Mouse (Mus musculus) telencephalon, adult 2 months (tissue): ENCODE data around the gene Adgrb2.

Experiments used
- DNase-seq: peaks from one replicate; pipeline ENCODE4 v3.0.0-alpha.2; 2011; ENCODE audit warnings: low read depth, low spot score

Adgrb2 gene

GRCm38 (mm10) chr4:130031146-130031545, 46.5 kb downstream of the Adgrb2 start:
- no peak for DNase-seq

DNA sequence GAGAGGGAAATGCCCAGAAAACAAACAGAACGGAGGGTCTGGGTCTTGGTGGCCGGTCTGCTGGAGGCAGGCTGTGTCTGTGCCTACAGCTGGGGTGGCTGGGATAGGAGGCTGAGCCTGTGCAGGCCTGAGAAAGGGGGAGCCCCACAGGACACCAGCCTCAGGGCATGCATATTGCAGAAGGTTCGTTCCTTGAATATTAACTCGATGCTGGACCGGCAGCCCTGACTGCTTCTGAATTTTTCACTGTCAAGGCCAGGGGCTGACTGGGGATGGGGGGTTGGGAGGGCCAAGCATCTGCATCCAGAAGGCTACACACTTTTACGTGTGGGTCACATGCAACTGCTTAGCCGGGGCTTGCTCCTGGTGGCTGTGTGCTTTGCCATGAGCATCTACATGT, 48.8 kb downstream of the Adgrb2 start:
- no peak for DNase-seq

DNA sequence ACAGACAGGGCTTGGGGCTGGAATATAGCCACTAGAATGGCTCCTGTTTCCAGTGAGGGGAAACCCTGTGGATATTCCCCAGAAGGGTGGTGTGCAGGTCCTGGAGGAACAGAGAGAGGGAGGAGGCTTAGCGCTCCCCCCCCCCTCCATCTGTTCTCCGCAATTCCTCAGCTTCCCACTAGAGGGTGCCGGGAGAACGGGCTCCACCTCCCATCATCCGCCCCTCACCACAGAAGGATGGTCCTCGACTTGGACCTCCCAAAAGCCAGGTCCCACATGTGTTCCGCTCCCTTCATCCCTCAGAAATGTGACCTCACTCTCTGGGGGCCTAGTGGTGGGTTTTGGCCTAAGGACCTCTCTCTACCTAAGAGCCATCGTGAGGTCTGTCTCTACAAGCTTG, 51.4 kb downstream of the Adgrb2 start:
- no peak for DNase-seq

DNA sequence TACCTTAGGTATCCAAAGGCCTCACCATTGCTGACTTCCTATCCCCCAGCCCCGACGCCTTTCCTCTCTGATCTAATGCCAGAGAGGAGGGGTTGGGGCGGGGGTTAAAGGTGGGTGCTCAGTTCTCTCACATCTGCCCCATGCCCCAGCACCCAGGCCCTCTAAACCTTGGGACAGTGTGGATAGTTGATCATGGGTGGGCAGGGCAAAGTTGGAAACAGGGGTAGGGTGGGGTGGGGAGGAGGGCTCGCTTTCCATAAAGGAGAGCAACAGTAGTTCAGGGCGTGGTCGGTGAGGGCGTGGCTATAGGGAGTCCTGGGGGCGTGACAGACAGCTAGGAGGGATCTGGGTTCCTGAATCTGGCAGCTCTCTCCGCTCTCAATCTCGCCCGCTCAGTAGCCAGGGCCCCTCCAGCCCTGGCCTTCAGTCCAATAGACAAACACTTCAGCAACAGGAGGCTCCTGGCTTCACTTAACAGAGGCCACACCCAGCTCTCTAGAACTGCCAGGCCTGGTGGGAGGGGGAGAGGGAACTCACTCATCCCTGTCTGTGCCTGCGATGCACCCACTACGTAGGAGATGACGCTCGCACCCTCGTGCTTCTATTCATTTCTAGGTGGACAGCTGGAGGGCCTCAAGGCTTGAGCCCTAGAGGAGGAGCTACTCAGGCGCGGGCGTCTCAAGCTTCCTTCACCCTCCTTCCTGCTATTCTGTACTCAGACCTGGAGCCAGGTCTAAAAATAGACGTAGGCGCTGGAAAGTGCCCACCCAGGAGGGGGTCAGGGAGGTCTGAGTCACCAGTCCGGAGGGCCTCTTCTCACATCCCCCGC, 52.1 kb downstream of the Adgrb2 start:
- no peak for DNase-seq

- no peak for DNase-seq
Observed at GRCm38 (mm10) chr4:130039351-130039750, 54.7 kb downstream of the Adgrb2 start.

GRCm38 (mm10) chr4:130041076-130041475, 56.4 kb downstream of the Adgrb2 start:
- no peak for DNase-seq

DNA sequence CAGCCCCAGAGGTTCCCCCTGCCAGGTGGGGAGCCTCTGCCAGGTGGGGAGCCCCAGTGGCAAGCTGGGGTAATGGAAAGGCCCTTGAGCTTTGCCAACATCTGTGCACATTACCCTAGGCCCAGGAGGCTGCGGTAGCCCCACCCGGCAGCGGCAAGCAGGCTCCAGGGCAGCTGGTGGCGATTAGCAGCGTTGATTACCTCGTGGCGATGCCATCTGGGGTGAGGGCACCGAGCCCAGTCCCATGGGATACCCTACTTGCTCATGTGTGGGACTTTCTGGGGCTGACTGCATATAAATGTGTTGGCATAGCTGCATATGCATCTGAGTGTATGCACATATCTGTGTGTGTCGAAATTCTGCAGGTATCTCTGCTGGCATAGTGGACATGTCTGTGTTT, 59.5 kb downstream of the Adgrb2 start:
- DNase-seq: no peak

DNA sequence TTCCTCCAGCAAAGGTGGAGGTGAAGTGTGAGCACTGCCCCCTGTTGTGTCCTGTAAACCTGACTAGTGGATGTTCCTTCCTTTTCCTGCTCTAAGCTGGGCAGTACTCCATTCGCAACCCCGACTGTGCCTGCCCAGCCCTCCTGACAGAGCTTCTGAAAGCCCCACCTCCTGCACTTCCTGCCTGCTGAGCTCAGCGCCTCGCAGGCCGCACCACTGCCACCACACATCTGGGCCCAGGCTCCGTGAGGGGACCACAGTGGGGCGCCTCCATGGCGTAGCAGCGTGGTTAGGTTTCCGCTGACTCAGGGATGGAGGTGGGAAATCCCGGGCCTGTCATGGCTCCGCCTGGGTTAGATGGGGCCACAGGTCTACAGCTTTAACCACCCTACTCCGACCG, 60.9 kb downstream of the Adgrb2 start:
- DNase-seq: no peak

DNA sequence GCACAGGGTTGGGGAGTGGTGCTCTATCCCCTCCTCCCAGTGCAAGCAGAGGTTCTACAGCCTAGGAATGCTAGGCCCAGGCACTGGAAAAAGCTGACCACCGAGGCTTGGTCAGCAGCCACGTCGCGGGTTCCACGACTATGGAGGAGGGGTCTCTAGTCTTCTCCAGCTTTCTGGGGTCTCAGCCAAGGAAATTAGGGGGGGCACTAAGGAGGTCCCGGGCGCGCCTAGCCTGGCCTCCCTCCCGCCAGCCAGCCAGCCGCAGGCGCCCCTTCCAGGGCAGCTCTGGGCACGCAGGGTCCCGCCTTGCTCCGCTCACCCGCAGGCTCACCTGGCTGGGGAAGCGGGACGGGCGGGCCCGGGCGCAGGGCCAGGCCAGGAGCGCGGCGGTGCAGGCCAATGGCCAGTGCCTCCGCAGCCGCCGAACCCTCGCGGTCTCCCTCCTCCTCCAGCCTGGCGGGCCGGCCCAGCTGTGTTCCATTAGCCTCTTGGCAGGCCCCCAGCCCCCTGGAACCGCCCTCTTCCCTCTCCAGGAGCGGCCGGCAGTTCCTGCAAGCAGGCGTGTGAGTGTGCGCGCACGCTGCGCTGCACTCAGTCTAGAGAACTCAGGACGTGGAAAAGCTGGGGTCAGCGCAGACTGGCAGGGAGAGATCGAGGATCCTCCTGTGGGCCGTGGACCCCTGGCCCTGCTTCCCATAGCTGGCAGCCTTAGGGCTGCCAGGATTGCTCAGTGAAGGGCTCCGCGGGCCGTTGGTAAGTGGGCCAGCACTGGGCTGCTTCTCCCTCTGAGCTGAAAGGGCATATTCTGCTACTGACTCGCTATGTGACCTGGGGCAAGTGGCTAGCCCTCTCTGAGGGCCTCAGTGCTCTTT, 62.9 kb downstream of the Adgrb2 start, which contains the start of gene Col16a1:
Gene Col16a1 (plus strand): TSS at position 510 of the 872 bp plus-strand sequence.
- no peak for DNase-seq

- no peak for DNase-seq
Observed at GRCm38 (mm10) chr4:130048203-130048479, 63.5 kb downstream of the Adgrb2 start.

DNA sequence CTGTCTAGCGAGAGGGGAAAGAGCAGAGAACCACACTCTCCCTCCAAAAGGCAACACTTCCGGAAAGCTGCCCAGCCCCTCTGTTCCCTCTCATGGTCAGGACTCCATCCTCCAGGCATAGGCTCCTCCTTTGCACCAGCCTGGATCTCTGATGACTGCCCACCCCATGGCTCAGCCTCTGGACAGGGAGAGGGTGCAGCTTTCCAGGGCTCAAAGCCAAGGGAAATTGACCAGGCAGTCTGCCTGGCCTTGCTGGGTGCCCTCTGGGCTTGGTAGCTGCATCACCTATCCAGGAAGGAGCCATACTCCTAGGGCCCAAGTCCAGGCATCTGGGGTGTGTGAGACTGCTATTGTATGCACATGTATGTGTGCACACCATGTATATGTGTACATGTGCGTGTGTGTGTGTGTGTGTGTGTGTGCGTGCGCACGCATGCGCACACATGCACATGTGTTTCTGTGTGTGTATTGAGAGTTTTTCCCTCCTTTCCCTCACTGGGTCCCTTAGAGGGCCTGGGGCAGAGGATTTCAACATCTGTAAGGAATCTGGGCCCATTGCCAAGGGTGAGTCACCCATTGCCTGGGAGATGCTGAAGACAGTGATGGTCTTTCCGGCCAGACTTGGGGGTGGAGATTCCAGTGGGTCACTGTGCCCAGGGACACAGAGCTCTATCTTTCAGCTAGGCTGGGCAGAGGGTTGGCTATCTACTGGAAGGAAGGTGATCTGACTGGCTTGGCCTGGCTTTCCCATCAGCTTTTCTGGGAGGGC, 65.6 kb downstream of the Adgrb2 start:
- no peak for DNase-seq

DNA sequence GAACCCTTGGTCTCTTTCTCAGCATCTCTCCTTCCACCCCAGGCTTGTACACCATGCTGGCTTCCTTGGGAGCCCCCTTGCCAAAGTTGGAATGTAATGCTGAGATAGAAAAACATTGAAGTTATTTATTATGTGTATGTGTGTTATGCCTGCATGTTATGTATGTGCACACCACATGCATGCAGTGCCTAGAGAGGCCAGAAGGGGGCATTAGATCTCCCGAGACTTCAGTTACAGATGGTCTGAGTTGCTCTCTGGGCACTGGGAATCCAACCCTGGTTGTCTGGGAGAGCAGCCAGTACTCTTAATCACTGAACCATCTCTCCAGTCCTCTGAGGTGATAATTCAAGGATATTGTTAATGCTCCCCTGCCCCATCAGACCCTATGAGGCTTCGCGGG, 67.6 kb downstream of the Adgrb2 start:
- DNase-seq: no peak

- DNase-seq: no peak
Observed at GRCm38 (mm10) chr4:130053111-130053510, 68.4 kb downstream of the Adgrb2 start.

DNA sequence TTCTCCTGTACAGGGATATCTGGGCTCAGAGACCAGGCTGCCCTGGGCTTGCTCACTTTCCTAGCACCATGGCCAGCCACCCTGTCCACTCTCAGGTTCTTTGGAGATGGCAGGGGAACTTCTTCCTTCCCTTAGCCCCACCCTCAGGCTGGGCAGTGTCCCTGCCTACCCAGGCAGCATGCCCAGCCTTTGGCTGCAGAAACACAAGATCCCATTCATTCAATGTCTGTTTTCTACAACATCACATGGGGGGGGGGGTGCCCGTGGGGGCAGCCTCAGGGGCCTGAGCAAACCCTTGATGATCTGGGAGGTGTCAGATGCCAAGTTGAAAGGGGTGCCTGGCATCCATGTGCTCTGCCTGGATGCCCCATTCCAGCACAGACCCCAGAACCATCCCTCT, 70.1 kb downstream of the Adgrb2 start:
- no peak for DNase-seq

GRCm38 (mm10) chr4:130055160-130056010, 70.7 kb downstream of the Adgrb2 start:
- DNase-seq: no peak

GRCm38 (mm10) chr4:130056011-130056322, 71.3 kb downstream of the Adgrb2 start:
- no peak for DNase-seq

DNA sequence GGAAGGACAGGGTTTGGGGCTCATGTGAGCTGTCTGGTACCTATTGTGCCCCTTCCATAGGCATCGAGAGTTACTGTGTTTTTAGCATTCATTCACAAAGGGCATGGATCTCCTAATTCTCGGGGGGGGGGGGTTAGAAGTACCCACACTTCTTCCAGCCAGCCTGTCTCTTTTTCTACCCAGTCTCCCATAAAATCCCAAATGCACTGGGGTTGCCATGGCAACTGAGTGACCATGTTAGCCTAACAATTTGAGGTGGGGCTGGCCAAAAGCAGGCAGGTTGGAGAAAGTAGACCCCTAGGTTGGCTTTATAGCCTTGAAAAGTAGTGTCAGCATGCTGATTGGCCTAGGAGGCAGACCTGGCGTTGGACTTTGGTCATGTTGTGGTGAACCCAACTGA, 71.8 kb downstream of the Adgrb2 start:
- DNase-seq: no peak

GRCm38 (mm10) chr4:130060937-130061336, 76.3 kb downstream of the Adgrb2 start:
- no peak for DNase-seq

- DNase-seq: no peak
Observed at GRCm38 (mm10) chr4:130063191-130063590, 78.5 kb downstream of the Adgrb2 start.

DNA sequence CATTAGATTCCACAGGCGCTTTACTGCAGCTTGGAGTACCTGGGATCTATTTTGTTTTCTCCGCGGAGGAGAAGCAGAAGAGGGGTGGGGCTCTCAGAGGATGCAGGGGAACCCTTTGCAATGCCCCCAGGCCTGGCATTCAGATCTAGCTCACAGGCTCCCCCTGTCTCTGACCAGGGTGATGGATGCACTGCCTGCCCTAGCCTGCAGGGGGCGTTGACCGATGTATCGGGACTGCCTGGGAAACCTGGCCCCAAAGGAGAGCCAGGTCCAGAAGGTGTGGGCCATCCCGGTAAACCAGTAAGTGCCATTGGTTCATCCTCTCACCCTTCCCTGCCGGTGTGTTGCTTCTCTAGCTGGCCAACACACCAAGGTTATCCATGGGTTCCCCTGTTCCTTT, 82.1 kb downstream of the Adgrb2 start:
- no peak for DNase-seq

DNA sequence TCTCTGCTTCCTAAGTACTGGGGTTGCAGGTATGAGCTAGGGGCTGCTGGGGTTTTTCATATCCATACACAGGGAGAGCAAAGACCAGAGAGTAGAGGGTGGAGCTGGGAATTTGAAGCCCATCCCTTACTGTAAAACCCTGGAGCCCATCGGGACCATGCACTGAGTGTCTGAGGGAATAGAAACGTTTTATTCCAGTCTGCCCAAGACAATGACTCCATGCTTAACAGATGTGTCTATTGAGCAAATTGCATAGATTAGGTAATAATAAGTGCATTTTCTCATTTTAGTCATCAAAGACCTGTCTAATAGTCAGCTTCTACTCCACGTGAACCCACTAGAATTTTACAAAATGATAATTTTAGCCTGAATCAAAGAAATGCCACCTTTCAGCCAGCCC, 85.9 kb downstream of the Adgrb2 start:
- no peak for DNase-seq
